Mouse (Mus musculus): ENCODE data around the gene Zfyve28.
A peak's percentile ranks its signal among the peaks of the same experiment; 100 is the strongest.

The Zfyve28 gene

DNA sequence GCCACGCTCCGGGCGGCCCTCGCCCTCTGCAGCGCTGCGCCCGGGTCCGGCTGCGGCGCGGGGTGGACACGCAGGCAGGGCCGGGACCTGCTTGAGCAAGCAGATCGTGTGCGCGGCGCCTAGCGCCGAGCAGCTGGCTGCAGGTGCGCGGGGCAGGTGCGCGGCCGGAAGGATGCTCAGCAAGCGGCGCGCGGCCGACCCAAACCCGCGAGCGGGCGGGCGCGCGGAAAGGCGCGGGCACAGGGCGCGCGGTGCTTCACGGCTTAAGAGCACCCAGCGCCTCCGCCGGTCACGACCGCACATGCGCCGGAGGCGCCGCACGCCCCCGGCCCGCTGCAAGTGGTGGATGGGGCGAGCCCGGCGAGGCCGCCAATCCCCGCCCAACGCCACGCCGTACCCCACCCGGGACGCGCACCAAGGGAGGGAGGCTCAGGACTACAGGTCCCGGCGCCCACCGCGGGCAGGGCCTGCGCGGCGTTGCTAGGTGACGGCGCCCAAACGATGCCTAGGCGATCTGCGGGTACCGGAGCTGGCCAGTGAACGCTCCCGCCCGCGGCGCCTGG lies at the start of gene Zfyve28, which contains the start of gene Cfap99:
Gene Zfyve28, minus strand, starts transcription at position 296 of the 563 bp plus-strand sequence.
Gene Cfap99, plus strand, starts transcription at position 447 of the 563 bp plus-strand sequence.
- no peak for DNase-seq (ENCODE audit: extremely low read depth, low read depth)

DNA sequence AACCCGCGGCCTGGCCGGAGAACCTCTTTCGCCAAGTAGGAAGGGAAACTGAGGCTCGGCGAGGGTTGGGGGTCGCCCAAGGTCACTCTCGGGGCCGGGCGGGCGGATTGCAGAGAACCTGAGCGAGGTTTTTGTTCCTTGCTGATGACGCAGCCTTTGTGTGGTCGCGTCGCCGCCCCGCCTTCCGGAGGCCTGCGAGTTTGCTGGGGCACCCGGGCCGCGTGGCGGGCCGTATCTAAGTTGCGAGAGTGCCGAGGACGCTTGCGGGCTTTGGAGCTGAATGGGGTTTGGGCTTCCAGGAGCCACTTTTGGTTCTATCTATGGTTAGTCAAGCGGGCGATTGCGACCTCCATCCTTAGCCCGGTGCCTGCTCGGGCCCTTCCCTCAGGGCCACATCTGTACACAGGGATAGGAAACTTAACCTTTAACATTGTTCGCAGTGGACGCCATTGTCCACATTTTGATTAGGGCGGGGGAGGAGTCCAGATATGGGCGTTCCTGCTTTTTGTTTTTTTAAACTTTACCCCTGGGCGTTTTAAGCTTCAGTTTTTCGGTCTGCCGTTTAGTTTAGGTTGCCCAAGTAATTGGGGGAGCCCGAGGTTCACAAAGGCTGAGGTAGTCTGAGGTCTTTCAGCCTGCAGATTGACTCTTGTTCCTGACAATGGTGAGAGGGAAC lies 48.7 kb upstream of the Zfyve28 start:
- DNase-seq (ENCODE audit: extremely low read depth, low read depth): peak; percentile 60

GRCm38 (mm10) chr5:34336097-34336774 lies 48.0 kb upstream of the Zfyve28 start, which contains the start of gene Rnf4:
Gene Rnf4 (plus strand): TSS chr5:34336289.
- DNase-seq (ENCODE audit: extremely low read depth, low read depth): peak; percentile 99

GRCm38 (mm10) chr5:34335539-34336096 lies 47.4 kb upstream of the Zfyve28 start:
- DNase-seq (ENCODE audit: extremely low read depth, low read depth): peak; percentile 41

GRCm38 (mm10) chr5:34334081-34334480 lies 45.8 kb upstream of the Zfyve28 start:
- DNase-seq (ENCODE audit: extremely low read depth, low read depth): no peak

DNA sequence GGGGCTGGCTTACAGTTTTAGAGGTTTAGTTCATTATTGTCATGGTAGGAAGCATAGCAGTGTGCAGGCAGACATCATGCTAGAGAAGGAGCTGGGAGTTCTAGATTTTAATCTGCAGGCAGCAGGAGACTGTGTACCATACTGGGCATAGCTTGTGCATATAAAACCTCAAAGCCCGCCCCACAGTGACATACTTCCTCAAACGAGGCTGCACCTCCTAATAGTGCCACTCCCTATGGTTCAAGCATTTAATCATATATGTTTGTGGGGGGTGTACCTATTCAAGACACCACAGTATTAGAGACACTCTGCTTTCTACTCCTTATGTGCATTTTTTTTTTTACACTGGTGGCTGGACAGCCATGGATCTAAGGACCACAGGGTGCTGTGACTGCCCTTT lies 41.9 kb upstream of the Zfyve28 start:
- DNase-seq (ENCODE audit: extremely low read depth, low read depth): no peak

DNA sequence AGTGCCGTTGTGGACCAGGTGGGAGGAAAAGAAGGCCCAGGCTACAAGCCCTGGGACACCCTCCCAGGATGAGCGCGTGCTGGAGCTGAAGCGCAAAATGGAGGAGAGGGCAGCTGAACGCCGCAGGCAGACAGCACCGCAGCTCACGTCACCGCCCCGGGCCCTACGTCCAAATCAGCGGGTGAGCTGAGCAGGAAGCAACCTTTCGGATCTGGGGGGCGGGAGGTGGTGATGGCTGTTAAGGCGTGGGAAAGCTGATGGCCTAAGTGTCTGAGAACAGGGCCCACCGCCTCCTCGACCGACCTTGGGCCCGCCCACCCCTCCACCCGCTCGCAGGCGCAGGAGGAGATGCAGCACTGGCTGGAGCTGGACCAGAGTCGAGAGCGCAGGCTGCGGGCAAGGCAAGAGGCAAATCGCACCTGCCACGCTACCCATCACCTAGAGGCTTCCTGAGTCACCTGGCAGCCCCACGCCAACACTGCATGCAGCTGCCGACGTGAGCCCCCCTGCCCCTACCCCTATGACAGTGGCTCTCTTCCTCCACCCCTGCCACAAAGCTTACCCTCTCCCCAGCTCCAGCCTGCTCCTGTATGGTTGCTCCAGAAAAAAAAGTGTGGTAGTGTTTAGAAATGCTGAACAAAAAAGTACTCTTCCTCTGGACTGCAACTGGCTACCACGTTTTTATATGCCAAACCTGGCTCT lies 38.8 kb upstream of the Zfyve28 start:
- DNase-seq (ENCODE audit: extremely low read depth, low read depth): no peak

DNA sequence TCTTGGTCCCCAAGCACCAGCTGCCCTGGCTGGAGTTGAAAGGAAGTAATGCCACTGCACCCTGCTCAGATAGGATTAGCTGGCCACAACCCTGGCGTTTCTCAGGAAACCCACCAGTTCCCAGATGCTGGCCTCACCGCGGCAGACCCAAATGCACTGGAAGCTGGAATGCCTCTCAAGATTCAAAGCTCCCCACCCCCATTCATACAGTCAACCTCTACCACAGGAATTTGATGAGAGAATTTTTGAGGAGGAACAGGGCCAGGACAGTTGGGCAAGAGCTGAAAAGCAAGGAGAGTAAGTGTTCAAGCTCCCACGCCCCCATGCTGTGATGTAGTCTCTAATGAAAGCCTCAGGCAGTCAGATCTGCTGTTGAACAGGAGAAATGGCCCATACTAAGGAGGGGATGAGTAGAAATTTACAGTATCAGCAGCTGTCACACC lies 38.0 kb upstream of the Zfyve28 start:
- no peak for DNase-seq (ENCODE audit: extremely low read depth, low read depth)

- no peak for DNase-seq (ENCODE audit: extremely low read depth, low read depth)
Measured at GRCm38 (mm10) chr5:34325286-34325685, 37.0 kb upstream of the Zfyve28 start.

DNA sequence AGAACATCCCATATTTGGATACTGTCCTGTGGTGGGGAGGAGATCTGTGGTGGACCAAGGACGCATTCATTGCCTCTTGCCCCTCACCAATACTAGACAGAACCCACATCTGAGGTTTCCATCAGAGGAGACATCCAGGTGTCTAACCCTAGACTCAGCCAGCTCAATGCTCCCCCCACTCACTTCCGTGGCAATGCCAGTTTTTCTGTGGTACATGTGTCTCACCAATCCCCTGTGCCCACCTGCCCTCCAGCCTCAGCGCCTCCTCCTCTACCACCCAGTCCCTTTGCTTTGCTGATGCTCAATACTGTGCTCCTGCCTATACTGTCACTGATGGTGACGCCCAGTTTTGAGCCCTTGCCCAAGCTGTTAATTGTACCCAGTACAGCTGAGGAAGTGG lies 33.0 kb upstream of the Zfyve28 start:
- DNase-seq (ENCODE audit: extremely low read depth, low read depth): no peak

GRCm38 (mm10) chr5:34319491-34320034 lies 31.3 kb upstream of the Zfyve28 start:
- no peak for DNase-seq (ENCODE audit: extremely low read depth, low read depth)

DNA sequence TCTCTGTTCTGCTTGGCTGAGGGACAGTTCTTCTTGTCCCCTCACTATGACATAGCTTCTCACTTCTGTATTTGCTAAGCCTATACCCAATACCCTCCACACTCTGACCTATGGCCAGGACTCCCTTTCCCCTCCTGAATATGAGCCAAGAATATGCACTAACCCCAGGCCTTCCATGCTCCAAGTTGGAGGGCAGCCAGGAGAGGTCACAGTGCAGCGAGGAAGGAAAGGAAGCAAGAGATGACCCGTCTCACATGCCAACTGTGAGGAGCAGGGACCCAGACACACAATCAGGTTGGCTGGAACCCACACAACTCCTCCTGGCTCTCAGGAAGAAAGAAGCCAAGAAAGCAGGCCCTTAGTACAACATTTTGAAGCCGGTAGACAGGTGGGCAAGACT lies 20.8 kb upstream of the Zfyve28 start:
- DNase-seq (ENCODE audit: extremely low read depth, low read depth): no peak

- no peak for DNase-seq (ENCODE audit: extremely low read depth, low read depth)
Measured at GRCm38 (mm10) chr5:34302377-34302776, 14.1 kb upstream of the Zfyve28 start.

- DNase-seq (ENCODE audit: extremely low read depth, low read depth): no peak
Measured at GRCm38 (mm10) chr5:34298937-34299535, 10.8 kb upstream of the Zfyve28 start.

GRCm38 (mm10) chr5:34298061-34298460 lies 9.8 kb upstream of the Zfyve28 start:
- DNase-seq (ENCODE audit: extremely low read depth, low read depth): no peak

GRCm38 (mm10) chr5:34295141-34295540 lies 6.9 kb upstream of the Zfyve28 start:
- no peak for DNase-seq (ENCODE audit: extremely low read depth, low read depth)

GRCm38 (mm10) chr5:34294696-34295095 lies 6.4 kb upstream of the Zfyve28 start:
- no peak for DNase-seq (ENCODE audit: extremely low read depth, low read depth)

GRCm38 (mm10) chr5:34293363-34293762 lies 5.1 kb upstream of the Zfyve28 start:
- peak; percentile 21 for DNase-seq (ENCODE audit: extremely low read depth, low read depth)

- DNase-seq (ENCODE audit: extremely low read depth, low read depth): no peak
Measured at GRCm38 (mm10) chr5:34289286-34289685, 1.0 kb upstream of the Zfyve28 start.

DNA sequence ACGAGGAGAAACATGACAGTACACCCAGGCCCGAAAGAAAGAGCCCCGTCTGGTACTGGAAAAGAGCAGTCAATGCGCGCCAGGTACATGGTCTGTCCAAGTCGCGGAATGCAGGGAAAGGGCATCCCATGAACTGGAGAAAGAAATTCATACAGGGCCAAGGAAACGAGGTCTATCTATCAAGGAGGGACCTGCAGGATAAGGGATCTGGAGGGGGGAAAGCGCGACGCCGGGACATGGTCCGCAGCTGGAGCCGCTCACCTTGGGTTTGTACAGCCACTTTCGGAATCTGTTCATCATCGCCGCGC lies 457 bp downstream of the Zfyve28 start:
- DNase-seq (ENCODE audit: extremely low read depth, low read depth): no peak

All from MEL-GATA-1-ER (cell line).